Mouse (Mus musculus) cerebral cortex, adult 2 months (tissue): ENCODE data around the gene Coch.

Experiments used
- WGBS: fragments of 180-500 bp; shearing (Covaris S2); methylation state at CpG from one replicate; pipeline ENCODE4 v1.1.7; 2018; 5-methylcytosine and 5-hydroxymethylcytosine counted together

Coch gene

DNA sequence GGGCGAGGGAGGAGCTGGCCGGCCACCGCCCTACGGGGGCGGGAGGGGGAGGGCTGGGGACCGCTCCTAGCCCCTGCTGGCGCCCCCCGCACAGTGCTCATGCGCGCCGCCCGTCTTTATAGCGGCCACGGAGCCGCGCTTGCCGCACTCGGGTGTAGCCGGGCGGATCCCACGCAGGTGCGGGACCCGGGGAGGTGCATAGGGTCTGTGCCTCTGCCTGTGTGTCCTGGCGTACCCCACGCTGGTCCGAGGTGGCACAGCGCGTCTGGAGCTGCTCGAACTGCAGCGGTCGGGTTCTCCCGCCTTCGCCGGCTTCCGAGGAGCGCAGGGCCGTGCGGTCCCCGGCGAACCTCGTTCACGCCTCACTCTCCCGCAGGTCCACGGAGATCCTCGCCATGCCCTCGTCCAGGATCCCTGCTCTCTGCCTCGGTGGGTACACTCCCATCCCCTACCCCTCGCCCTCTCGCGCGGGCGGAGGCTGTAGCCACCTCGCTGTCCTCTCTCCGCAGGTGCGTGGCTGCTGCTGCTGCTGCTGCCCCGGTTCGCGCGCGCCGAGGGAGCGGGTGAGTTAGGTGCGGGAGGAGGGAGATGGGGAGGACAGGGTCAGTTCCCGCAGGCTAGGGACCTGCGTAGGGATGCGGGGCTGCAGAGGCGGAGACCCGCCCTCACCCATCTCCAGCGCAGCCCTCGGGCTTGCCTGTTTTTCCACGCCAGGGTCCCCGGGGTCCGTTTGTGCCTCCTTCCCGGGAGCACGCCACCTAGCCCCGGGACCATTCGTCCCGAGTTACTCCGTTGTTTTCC is at the start of gene Coch:
Gene Coch (plus strand): TSS at position 113 of the 801 bp plus-strand sequence.
- whole genome bisulfite sequencing: under 1% methylated on average over 73 of the region's 79 CpGs

DNA sequence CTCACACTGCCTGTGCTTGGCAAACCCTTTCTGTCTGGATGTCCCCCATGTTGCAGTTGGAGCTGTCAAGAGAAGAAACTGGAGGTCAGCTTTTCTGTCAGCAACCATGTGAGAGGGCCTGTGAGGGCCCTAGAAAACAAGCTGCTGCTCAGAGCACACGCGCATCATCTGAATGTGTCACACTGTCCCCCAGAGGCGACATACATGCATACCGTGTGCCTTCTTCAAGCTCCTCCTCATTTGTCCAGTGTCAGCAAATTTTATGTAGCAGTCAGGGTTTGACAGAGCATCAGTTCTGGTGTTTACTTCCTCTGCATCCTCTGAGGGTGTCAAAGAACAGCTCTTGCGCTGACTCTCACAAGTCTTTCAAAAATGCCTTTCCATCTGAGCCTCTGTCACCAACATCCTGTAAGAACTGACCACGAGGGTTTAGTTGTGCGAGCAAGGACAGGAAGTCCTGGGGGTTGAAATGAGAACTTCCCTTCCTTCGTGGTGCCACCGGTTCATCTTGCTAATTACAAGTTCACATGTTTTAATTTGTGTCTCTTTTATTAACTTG is 49.7 kb upstream of the Coch start:
- WGBS: 76% methylated on average over 9 of the region's 9 CpGs

DNA sequence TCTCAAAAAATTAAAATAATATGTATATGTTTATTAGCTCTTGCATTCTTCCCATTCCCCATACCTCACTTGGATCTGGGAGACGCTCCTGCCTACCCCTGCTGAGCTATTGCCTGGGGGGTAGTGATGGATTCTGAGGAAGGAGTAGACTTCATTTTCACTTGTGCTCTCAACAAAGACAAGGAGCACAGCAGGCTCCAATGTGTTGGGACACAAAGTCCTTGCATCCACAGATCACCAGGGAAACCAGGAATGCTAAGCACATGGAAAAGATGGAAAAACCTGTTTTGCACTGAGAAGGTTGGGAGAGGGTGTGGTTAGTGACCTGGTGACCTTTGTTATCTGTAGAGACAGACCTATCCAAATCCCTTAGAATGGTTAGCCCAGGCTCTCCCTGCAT is 38.1 kb upstream of the Coch start:
- WGBS: 80% methylated on average over 1 of the region's 1 CpGs

DNA sequence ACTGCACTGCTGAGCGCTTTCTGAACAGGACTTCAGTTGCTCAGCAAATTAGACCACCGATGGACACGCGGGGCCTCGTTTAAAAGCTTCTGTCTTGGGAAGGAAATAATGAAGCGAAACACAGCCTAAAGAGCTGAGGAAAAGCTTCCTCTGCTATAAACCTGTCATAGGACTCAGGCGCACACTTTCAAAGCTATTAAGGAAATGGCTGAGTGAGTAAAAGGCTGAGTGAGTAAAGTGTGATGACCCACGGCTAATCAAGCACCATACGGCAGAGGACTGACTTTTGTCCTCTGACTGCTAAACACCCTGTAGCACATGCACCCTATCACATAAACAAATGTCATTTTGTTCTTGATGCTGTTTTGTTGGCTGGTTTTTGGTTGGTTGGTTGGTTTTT is 31.7 kb upstream of the Coch start:
- WGBS: 87% methylated on average over 9 of the region's 9 CpGs

DNA sequence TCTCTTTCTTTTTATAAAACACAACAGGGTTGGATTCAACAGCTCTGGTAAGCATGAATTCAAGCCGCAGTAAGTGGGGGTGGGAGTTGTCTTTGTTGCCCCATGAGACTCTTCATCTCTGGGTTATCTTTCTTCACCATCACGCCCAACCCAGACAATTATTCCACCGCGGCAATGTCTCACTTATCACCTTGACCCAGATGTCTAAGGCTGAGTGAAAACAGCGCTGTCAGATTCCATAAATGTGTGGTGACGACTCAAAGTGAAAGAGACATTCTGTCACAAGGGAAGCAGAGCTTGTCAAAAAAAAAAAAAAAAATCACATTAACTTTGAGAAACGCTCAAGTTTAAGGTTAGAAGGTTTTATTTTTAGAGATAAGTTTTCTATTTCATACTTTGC is 25.9 kb upstream of the Coch start:
- 77% methylated on average over 7 of the region's 7 CpGs for WGBS

DNA sequence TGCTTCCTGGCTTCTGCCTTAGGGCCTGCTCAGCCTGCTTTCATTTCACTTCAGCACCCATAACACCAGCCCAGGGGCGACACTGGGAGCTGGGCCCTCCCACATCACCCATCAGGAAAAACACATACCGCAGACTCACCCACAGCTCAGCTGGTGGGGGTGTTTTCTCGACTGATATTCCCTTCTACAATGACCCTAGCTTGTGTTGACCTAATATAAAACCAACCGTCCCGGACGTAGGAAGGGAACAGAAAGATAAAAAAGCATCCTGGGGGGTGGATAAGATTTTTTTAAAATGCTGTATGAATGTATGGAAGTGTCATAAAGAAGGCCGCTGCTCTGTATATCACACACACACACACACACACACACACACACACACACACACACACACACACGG is 23.7 kb upstream of the Coch start:
- WGBS: 85% methylated on average over 8 of the region's 8 CpGs

DNA sequence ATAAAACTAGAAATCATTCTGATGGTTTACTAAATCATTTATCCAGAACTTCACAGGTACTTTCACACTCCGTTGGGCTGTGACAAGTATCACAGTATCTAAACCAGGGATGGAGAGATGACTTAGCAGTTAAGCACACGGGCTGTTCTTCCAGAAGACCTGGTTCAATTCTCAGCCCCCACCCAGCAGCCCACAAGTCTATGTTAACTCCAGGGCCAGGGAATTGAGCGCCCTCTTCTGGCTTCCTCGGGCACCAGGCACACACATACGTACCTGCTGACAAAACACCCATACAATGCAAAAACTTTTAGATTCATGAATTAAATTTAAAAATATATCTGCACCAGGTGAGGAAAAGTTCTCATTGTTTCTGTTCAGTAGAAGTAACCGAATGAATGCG is 23.2 kb upstream of the Coch start:
- 65% methylated on average over 7 of the region's 7 CpGs for WGBS

DNA sequence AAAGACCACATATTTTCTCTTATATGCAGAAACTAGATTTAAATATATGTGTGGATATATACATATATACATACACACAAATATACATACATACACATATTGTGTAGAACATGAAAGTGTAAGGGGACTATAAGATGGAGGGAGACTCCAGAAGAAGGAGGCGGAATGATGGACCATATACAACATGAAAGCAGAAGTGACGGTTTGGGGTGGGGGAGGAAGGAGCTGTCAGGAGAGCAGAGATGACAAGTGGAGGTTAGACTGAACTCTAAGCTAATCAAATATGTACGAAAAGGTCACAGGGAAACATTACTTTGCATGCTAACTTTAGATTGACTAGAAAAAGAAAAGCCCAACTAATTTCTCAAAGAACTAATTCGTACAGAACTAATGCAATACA is 20.5 kb upstream of the Coch start:
- WGBS: 88% methylated on average over 4 of the region's 4 CpGs

DNA sequence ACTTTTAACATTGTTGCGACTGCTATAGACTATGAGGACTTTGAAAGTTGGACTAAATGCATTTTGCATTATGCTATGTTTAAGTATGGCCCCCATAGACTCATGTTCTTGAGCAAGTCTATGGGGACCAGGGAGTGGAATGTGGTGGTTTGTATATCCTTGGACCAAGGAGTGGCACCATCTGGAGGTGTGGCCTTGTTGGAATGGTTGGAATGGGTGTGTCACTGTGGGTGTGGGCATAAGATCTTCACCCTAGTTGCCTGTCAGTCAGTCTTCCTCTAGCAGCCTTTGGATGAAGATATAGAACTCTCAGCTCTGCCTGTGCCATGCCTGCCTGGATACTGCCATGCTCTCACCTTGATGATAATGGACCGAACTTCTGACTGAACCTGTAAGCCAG is 15.3 kb upstream of the Coch start:
- WGBS: 94% methylated on average over 2 of the region's 2 CpGs

DNA sequence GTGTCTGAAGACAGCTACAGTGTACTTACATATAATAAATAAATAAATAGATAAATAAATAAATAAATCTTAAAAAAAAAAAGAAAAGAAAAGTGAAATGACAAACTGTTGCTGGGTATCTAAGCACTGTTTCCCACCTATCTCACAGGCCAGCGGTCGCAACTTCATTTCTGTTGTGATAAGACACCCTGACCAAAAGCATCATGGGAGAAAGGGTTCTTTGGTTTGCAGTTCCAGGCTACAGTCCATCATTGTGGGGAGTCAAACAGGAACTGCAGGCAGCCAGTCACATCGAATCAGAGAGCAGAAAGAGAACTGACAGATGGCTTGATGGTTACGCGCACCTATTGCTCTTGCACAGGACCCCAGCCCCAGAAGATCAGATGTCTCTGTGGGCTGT is 3.9 kb upstream of the Coch start:
- WGBS: 92% methylated on average over 5 of the region's 5 CpGs

DNA sequence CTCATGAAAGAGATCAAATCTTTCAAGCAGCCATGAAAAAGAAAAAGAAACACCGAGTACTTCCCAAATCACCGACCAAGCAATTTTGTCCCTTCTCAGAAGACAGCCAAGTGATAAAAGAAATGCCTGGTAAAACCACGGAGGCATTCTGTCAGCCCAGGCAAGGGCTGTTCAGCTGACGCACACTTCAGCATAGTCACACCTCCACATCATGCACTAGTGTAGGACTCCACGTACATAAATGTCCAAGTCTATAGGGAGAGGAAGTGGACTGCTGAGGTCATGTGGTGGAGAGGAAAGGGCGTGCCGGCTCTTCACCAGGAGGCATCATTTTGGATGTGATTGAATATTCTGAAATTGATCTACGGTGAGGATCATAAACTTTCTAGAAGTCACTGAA is 1.2 kb upstream of the Coch start:
- WGBS: 53% methylated on average over 8 of the region's 8 CpGs

DNA sequence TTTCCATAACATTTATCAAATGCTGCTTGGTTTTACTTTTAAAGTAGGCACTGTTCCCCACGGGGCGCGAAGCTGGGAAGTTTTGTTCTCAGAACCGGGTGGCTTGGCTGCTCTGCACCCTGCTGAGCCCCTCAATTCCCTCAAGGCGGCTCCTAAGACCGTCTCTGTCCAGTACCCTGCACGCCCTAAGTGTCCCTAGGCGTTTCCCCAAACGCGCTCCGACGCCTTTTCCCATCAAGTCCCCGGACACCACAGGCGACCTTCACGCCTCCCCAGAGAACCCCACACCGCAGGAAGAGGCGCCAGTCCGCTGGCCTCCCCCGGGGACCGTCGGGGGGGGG is 283 bp upstream of the Coch start:
- WGBS: 1% methylated on average over 21 of the region's 21 CpGs

DNA sequence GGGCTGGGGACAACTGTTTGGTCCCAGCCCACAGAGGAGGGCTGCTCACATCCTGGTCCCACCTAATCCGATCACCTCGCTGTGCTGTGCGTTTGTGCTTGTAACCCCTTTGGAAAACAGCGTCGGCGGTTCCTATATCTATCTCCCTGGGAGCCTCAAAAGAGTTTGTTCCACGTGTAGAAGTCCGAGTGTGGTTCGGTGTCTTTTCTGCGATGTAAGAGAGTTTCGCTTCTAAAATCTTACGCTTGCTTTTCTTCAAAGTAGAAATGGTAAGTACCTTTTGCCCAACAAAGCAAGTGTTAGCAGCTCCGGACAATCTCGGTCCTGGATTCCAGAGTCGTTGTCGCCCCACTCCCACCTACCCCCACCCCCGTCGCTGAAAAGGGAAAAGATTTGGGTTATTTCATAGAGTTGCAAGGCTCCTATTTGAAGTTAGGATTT is 909 bp downstream of the Coch start:
- 2% methylated on average over 18 of the region's 18 CpGs for WGBS

DNA sequence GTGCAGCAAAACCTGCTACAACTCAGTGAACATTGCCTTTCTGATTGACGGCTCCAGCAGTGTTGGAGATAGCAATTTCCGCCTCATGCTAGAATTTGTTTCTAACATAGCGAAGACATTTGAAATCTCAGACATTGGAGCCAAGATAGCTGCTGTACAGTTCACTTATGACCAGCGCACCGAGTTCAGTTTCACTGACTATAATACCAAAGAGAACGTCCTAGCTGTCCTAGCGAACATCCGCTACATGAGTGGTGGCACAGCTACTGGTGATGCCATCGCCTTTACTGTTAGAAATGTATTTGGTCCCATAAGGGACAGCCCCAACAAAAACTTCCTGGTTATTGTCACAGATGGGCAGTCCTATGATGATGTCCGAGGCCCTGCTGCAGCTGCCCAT is 10.2 kb downstream of the Coch start:
- WGBS: 93% methylated on average over 10 of the region's 10 CpGs

DNA sequence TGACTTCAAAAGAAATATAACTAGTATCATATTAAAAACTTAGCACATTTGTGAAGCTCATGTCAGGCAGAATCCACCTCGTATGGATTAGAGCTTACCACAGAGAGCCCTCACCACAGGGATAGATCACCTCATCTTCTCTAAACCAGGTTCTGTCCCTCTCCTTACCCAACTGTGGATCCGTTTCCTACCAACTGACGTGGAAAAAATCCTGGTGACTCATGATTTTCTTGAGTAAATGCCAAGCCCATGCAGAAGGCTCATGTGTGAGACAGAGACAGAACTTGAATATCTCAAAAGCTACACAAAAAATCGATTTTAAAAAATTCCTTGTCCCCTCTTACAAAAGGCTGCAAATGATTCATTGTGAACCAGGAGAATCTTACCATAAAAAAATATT is 13.0 kb downstream of the Coch start:
- 51% methylated on average over 4 of the region's 4 CpGs for WGBS

DNA sequence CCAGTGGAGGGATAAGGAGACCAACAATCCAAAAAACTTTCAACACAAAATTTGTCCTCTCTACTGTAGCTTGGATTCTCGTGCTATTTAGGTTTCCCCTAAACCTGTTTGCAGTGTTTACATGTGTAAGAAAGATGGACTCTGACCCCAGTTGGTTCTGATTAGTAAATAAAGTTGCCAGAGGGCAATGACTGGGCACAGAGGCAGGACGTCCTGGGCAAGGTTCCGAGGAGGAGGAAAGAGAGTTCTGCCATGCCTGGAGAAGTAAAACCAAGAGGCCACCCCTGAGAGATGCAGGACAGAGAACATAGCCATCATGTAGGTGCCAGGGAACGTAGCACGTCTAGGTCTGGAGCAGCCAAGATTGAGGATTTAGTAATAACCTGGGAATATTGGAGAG is 19.2 kb downstream of the Coch start:
- 88% methylated on average over 5 of the region's 5 CpGs for WGBS

DNA sequence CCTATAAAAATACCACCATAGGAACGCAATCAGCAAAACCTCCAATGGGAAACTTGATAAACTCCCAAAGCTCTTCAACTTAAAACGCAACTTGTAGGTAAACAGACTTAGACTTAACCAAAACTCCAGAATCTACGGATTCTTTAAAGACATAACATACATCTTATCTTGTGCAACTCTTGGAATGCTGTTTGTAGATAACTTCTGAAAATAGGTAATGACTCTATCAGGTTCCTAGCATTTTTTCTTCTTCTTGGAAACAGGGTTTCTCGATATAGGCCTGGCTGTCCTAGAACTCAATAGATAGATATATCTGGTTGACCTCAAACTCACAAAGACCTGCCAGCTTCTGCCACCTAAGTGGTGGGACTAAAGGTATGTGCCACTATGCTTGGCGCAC is 28.0 kb downstream of the Coch start:
- 91% methylated on average over 5 of the region's 5 CpGs for WGBS

DNA sequence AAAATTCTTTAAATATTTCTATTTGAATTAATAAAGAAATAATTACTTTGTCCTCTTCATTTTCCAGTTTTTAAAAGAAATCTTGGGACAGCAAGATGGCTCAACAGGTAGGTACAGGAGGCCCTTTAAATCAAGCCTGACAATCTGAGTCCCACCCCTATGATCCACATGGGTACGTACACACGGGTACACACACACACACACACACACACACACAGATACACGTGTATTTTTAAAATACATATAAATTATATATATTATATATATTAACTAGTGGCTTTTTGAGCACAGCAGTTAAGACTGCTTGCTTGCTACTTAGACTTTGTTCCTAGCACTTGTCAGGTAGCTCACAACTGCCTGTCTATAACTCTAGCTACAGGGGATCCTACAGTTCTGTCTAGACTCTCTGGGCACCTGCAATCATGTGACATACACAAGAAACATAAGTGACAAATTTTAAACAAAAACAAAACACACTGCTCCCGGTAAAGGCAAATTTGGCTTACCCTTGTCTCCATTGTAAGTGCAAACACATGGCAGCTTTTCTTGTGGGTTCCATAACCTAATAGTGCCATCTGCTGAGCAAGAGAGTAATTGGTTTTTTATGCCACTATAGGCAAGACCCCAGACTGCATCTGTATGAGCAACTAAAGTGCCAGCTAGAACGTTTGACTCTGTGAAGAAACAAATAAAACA is 29.7 kb downstream of the Coch start:
- WGBS: 55% methylated on average over 5 of the region's 5 CpGs

DNA sequence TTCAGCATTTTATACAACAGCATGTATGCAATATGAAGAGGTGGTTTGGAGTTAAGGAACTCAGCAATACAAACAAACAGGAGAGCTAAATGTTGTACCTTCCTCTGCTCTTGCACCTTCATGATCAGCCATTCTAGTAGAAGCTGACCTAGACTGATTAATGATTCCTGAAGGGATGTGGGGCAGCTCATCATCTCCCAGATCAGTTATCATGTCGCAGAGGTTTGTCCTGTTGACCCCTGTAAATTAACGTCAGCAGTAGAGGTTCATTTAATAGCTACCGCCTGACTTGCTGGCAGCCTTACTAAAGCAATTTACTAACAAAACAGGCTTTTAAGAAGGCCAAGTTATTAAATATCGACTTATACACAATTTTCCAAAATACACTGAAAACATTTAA is 40.3 kb downstream of the Coch start:
- WGBS: 84% methylated on average over 4 of the region's 4 CpGs

DNA sequence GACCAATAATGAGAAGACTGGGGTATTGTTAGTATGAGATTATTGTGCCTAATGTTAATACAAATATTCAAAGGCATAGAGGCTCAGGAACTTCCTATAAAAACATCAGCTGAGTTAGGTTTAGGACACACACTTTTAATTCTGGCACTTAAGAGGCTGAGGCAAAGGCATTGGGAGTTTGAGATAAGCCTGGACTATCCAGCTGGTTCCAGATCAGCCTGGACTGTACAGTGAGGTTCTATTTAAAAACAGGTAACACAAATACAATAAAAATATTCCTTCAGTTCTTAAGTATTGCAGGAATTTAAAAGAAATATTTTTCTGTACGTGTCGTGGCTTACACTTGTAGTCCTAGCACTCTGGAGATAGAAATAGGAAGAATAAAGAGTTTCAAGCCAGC is 43.1 kb downstream of the Coch start:
- WGBS: 82% methylated on average over 2 of the region's 2 CpGs

DNA sequence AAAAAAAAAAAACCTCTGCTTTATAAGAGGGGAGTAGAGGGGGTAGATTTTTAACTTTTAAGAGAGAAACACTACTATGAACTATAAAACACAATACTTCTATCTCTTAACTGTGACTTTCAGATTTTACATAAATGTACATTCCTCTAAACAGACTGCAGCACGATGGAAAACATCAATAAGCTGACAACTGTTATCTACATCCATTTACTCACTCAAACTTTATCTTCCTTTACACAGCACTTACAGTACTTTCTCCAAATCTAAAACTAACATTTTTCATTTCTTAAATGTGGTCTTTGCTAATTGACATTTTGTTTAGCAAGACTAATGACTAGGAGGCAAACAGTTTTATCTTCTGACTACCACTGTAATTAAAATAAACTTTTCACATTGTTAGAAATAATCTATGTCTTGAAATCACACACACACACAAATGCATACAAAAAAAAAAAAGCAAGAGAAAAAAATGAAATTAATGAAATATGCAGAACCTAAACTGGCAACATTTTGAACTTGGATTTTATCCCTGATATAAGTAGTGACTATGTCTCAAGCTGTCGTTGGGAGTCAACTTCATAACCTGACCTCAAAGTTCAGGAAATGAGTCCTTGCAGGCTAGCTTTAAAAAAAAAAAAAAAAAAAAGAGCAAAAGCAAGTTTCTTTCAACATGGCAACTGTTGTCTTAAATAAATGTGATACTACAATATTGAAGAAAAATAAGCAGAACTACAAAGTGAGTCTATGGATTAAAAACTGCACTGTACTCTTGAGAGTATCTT is 43.7 kb downstream of the Coch start:
- WGBS: 60% methylated on average over 2 of the region's 2 CpGs

DNA sequence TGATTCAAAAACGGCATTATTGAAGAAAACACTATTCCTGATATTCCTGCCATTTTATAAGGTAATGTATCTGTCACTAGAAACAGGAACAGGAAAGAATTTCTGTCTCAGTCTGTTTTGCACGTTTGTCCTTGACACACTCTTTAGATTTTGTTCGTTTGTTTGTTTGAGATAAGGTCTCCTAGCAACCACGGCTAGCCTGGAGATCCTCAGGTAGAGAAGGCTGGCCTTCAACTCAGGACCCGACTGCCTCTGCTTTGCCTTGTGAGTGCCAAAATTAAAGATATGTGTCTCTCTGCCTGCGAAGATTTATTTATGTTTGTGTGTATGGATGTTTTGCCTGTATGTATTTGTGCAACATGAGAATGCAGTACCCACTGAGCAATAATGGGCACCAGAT is 48.7 kb downstream of the Coch start:
- 66% methylated on average over 6 of the region's 6 CpGs for WGBS
